Mouse (Mus musculus) forebrain, embryonic 10.5 days (tissue): ENCODE results near the gene Gm20683. TPM values are rescaled to one million over a fixed set of nuclear protein-coding genes. Genes with fewer than 3 reads are reported as not detected.

ENCODE experiments used
- DNase-seq: peaks from one replicate; pipeline ENCODE4 v3.0.0-alpha.2; 2017; ENCODE audit warnings: low spot score; ENCODE audit errors: extremely low spot score
- H3K27ac ChIP-seq: fragments of 300-500 bp; sonication (generic); 2 replicates; pipeline ENCODE4 v1.5.1; 2016; ENCODE audit warnings: mild to moderate bottlenecking
- H3K27me3 ChIP-seq: fragments of 300-500 bp; sonication (generic); 2 replicates; pipeline ENCODE4 v1.6.1; 2016; ENCODE audit warnings: mild to moderate bottlenecking; ENCODE audit not compliant: poor library complexity, severe bottlenecking
- H3K36me3 ChIP-seq: fragments of 300-500 bp; sonication (generic); replicated peaks from 2 replicates; pipeline ENCODE4 v1.6.1; 2016; ENCODE audit warnings: mild to moderate bottlenecking, moderate library complexity
- H3K4me1 ChIP-seq: fragments of 300-500 bp; sonication (generic); 2 replicates; pipeline ENCODE4 v1.6.1; 2016
- H3K4me3 ChIP-seq: fragments of 300-500 bp; sonication (generic); 2 replicates; pipeline ENCODE4 v1.5.1; 2016; ENCODE audit warnings: mild to moderate bottlenecking, moderate library complexity
- H3K9me3 ChIP-seq: fragments of 300-500 bp; sonication (generic); 2 replicates; pipeline ENCODE4 v1.6.1; 2016; ENCODE audit warnings: mild to moderate bottlenecking, moderate library complexity
- WGBS: fragments of 180-500 bp; shearing (Covaris S2); methylation state at CpG from one replicate; pipeline ENCODE4 v1.1.7; 2016; 5-methylcytosine and 5-hydroxymethylcytosine counted together
- polyA plus RNA-seq: library from polyadenylated mRNA; unstranded; fragments of >200 nt; fragmentation: Nextera tagmentation; extraction: Ambion mirVana; gene quantifications from 2 replicates; pipeline ENCODE4 v1.2.1, GENCODE M21; 2016

The Gm20683 gene
- polyA plus RNA-seq, 1 experiment from 2014 or later = 2.3 TPM

- 91% methylated on average over 22 of the region's 22 CpGs for WGBS
- no peaks in the 10 kb centered on the region for H3K9me3 ChIP-seq
- H3K4me1 ChIP-seq = peaks cover 84% of the 10 kb centered on the region
- H3K27me3 ChIP-seq = no peaks in the 10 kb centered on the region
- H3K4me3 ChIP-seq = peak overlapping the region; percentile 77
- peaks cover 58% of the 10 kb centered on the region for H3K36me3 ChIP-seq
- peak overlapping the region; percentile 94 for H3K27ac ChIP-seq
- no peak for DNase-seq
These were observed 13.9 kb downstream of the Gm20683 start for GRCm38 (mm10) chr17:25827546-25828222.

- no peak overlapping the region for H3K27ac ChIP-seq
- peaks cover 82% of the 10 kb centered on the region for H3K4me1 ChIP-seq
- peaks cover 58% of the 10 kb centered on the region for H3K36me3 ChIP-seq
- H3K4me3 ChIP-seq = 0 out of 2 replicates have a peak overlapping the region, but pooled peaks have one; percentile 0
- no peak for DNase-seq
- WGBS = 93% methylated on average over 13 of the region's 13 CpGs
- no peaks in the 10 kb centered on the region for H3K27me3 ChIP-seq
- no peaks in the 10 kb centered on the region for H3K9me3 ChIP-seq
These were observed 14.6 kb downstream of the Gm20683 start for GRCm38 (mm10) chr17:25827011-25827410.

DNA sequence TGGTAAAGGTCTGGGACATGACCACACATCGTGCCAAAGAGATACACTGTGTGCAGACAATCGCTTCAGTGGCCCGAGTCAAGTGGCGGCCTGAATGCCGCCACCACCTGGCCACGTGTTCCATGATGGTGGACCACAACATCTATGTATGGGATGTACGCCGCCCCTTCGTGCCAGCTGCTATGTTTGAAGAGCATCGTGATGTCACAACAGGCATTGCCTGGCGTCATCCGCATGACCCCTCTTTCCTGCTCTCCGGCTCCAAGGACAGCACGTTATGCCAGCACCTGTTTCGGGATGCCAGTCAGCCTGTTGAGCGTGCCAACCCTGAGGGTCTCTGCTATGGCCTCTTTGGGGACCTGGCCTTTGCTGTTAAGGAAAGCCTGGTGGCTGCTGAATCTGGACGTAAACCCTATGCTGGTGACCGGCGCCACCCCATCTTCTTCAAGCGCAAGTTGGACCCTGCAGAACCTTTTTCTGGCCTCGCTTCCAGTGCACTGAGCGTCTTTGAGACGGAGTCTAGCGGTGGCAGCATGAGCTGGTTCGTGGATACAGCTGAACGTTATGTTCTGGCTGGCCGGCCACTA, 15.5 kb downstream of the Gm20683 start:
- H3K36me3 ChIP-seq = peaks cover 48% of the 10 kb centered on the region
- peak overlapping the region; percentile 72; the same call in 1 of the 2 replicates for H3K4me3 ChIP-seq
- WGBS = 98% methylated on average over 27 of the region's 27 CpGs
- no peak overlapping the region for H3K27ac ChIP-seq
- H3K9me3 ChIP-seq = no peaks in the 10 kb centered on the region
- no peaks in the 10 kb centered on the region for H3K27me3 ChIP-seq
- DNase-seq = no peak
- peaks cover 73% of the 10 kb centered on the region for H3K4me1 ChIP-seq

GRCm38 (mm10) chr17:25825311-25825710, 16.3 kb downstream of the Gm20683 start:
- Histone ChIP-seq H3K36me3 (peaks cover 41% of the 10 kb centered on the region), H3K9me3 (no peaks in the 10 kb centered on the region), H3K27me3 (peaks cover 6% of the 10 kb centered on the region), H3K4me1 (peaks cover 65% of the 10 kb centered on the region), H3K27ac (no peak overlapping the region), H3K4me3 (peak overlapping the region; percentile 72; the same call in 1 of the 2 replicates)
- no peak for DNase-seq
- 90% methylated on average over 6 of the region's 6 CpGs for WGBS

GRCm38 (mm10) chr17:25824362-25825142, 17.0 kb downstream of the Gm20683 start:
- no peak overlapping the region for H3K27ac ChIP-seq
- WGBS = 79% methylated on average over 17 of the region's 17 CpGs
- no peaks in the 10 kb centered on the region for H3K9me3 ChIP-seq
- no peak for DNase-seq
- peaks cover 33% of the 10 kb centered on the region for H3K36me3 ChIP-seq
- peaks cover 14% of the 10 kb centered on the region for H3K27me3 ChIP-seq
- peaks cover 63% of the 10 kb centered on the region for H3K4me1 ChIP-seq
- H3K4me3 ChIP-seq = peak overlapping the region; percentile 72

DNA sequence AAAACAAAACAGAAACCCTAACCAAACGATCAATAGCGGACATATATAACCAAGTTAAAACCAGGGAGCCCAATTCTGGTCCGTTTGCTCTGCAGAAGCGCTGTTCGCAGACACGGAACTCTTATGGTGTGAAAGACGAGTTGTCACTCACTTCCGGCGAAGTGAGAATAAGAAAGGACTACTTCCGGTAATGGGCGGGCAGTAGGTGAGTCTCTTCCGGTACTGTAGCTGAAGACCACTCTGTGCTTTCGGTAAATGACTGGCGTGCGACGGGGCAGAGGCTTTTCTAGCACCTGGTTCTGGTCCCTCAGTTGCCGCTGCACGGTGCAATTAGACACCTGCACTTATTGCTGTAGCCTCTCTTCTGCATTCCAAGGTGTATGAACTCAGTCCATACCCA, 18.1 kb downstream of the Gm20683 start, which contains the start of gene Wdr24:
Wdr24 (plus strand) TSS at position 176 of the 400 bp plus-strand sequence.
- H3K36me3 ChIP-seq = peaks cover 31% of the 10 kb centered on the region
- peaks cover 25% of the 10 kb centered on the region for H3K27me3 ChIP-seq
- peak; percentile 73 for DNase-seq
- peaks cover 60% of the 10 kb centered on the region for H3K4me1 ChIP-seq
- WGBS = under 1% methylated on average over 18 of the region's 18 CpGs
- H3K9me3 ChIP-seq = no peaks in the 10 kb centered on the region
- H3K4me3 ChIP-seq = peak within 1 kb of the TSS; percentile 72
- H3K27ac ChIP-seq = peak within 1 kb of the TSS; percentile 87

- no peaks in the 10 kb centered on the region for H3K9me3 ChIP-seq
- H3K27me3 ChIP-seq = peaks cover 56% of the 10 kb centered on the region
- peaks cover 6% of the 10 kb centered on the region; the same call in 1 of the 2 replicates for H3K36me3 ChIP-seq
- H3K4me3 ChIP-seq = peak overlapping the region; percentile 48
- H3K27ac ChIP-seq = peak overlapping the region; percentile 61
- WGBS = 7% methylated on average over 46 of the region's 46 CpGs
- DNase-seq = no peak
- peaks cover 25% of the 10 kb centered on the region for H3K4me1 ChIP-seq
These were observed 22.4 kb downstream of the Gm20683 start for GRCm38 (mm10) chr17:25818851-25819780.

GRCm38 (mm10) chr17:25817662-25818061, 23.9 kb downstream of the Gm20683 start:
- H3K27me3 ChIP-seq = peaks cover 68% of the 10 kb centered on the region
- DNase-seq = no peak

DNA sequence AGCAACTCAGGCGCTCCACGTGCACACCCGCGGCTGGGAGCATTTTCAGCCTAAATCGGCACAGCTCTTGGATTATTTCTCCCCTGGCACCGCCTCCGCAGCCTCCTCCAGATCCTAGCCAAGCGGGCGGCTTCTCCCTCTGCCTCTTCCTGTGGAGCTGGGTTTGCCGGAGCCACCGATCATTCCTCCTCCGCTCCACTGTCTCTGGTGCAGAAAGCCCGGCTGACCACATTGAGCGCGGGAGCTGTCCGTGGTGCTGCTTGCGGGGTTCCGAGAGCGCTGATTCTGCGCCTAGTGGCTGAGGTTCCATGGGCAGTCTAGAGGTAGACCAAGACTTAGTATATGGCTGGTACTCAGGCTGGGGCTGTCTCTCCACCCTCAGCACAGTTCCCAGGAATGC, 28.1 kb downstream of the Gm20683 start:
- H3K27me3 ChIP-seq = peaks cover 85% of the 10 kb centered on the region
- H3K4me3 ChIP-seq = peak overlapping the region; percentile 27
- peaks cover 6% of the 10 kb centered on the region; the same call in 1 of the 2 replicates for H3K36me3 ChIP-seq
- H3K9me3 ChIP-seq = no peaks in the 10 kb centered on the region
- H3K4me1 ChIP-seq = peaks cover 39% of the 10 kb centered on the region
- DNase-seq = peak; percentile 85
- H3K27ac ChIP-seq = no peak overlapping the region
- WGBS = 3% methylated on average over 20 of the region's 20 CpGs

More at GRCm38 (mm10) chr17:25817662-25818061, 23.9 kb downstream of the Gm20683 start:
- Histone ChIP-seq H3K9me3 (no peaks in the 10 kb centered on the region), H3K4me1 (peaks cover 24% of the 10 kb centered on the region), H3K4me3 (no peak overlapping the region), H3K27ac (no peak overlapping the region), H3K36me3 (peaks cover 6% of the 10 kb centered on the region; the same call in 1 of the 2 replicates)
- 85% methylated on average over 11 of the region's 11 CpGs for WGBS

GRCm38 (mm10) chr17:25810890-25811289, 30.7 kb downstream of the Gm20683 start:
- 83% methylated on average over 4 of the region's 4 CpGs for WGBS
- H3K27me3 ChIP-seq = peaks cover 75% of the 10 kb centered on the region

DNA sequence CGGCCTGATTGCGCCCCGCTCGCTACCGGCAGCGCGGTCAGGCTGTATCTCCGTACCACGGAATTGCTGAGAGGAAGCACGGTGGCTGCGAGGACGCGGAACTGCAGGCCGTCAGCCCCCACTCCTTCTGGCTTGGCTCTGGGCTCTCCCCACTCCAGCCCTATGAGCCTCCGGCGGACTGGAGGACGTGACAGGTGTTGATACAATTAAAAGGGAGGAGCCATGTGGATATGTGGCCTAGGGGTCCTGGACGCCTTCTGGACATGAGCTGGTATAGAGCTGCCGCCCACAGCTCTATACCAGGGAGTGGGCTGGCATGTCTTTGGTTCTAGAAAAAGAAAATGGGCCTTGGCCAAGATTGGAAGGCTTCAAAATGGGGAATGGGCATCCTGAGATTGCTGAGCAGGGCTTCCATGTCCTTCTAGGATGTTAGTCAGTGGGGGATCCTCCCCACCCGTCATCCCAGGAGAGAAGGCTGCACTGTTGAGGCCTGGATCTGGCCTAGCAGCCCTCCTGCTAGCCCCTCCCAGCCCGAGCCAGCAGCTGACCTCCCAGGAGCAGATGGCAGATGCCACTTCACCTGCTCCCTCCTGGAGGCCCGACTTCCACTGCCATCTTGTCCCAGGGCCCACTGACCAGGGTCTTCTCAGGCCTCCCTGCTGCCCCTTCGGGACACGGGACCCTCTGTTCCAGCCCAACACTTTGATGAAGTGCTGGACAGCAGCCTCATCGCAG, 31.8 kb downstream of the Gm20683 start:
- Histone ChIP-seq H3K27me3 (peaks cover 73% of the 10 kb centered on the region), H3K4me3 (peak overlapping the region; percentile 88), H3K9me3 (no peaks in the 10 kb centered on the region), H3K27ac (peak overlapping the region; percentile 94), H3K36me3 (no peaks in the 10 kb centered on the region), H3K4me1 (peaks cover 46% of the 10 kb centered on the region)
- WGBS = 10% methylated on average over 25 of the region's 25 CpGs
- DNase-seq = no peak

More at GRCm38 (mm10) chr17:25810890-25811289, 30.7 kb downstream of the Gm20683 start:
- DNase-seq = no peak
- H3K9me3 ChIP-seq = no peaks in the 10 kb centered on the region
- H3K4me3 ChIP-seq = peak overlapping the region; percentile 88; the same call in 1 of the 2 replicates
- peaks cover 46% of the 10 kb centered on the region for H3K4me1 ChIP-seq
- H3K36me3 ChIP-seq = no peaks in the 10 kb centered on the region
- no peak overlapping the region for H3K27ac ChIP-seq
